Mouse (Mus musculus): ENCODE results near the gene Lrrtm3.

Lrrtm3 gene

GRCm38 (mm10) chr10:63899891-63900290 lies 190.2 kb downstream of the Lrrtm3 start:
- no peak for DNase-seq (ENCODE audit: low read depth, low spot score)

- DNase-seq (ENCODE audit: low read depth, low spot score), result no peak
Observed at GRCm38 (mm10) chr10:63894612-63895011, 195.5 kb downstream of the Lrrtm3 start.

DNA sequence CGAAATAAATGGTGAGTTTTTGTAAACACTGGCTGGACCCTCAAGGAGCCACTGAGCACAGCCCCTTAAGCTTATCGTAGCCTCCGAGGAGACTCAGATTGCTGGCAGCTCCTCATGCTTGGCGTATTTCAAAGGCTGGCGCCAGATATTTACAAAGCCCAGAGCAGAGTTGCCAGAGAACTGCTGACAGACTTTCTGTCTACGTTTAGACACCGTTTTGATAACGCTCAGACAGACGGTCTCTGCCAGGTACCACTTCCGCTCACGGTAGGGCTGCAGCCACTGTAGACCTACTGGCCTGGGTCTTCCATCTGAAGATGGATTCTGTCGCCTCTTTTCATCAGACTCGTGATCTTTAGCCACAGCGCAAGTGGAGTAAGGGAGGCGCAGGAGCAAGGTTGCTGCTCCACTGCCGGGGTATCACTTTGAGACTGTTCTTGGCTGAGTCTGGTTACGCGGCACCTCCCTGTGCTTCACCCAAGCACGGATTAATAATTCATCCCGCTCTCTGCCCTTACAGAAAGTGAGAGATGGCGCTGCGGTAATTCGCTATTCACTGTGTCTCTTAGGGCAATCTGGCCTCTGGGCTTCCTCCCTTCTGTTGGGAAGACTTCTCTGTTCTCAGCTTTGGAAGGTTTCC lies 203.5 kb downstream of the Lrrtm3 start:
- no peak for DNase-seq (ENCODE audit: low read depth, low spot score)

- no peak for DNase-seq (ENCODE audit: low read depth, low spot score)
Observed at GRCm38 (mm10) chr10:63880462-63880903, 209.6 kb downstream of the Lrrtm3 start.
